Mouse (Mus musculus) embryonic fibroblast, embryonic 13.5 days (primary cell): Measurements from ENCODE around the gene Il22ra2.

Source experiments
- CTCF ChIP-seq: IDR thresholded peaks from 2 replicates; pipeline ENCODE4 v1.5.1; 2011; ENCODE audit warnings: mild to moderate bottlenecking, control low read depth, low read length, moderate library complexity, borderline replicate concordance; ENCODE audit not compliant: insufficient read depth
- POLR2A ChIP-seq: IDR thresholded peaks from 2 replicates; pipeline ENCODE4 v1.6.1; 2011; ENCODE audit warnings: low read depth, mild to moderate bottlenecking, control low read depth, low read length, moderate library complexity

DNA sequence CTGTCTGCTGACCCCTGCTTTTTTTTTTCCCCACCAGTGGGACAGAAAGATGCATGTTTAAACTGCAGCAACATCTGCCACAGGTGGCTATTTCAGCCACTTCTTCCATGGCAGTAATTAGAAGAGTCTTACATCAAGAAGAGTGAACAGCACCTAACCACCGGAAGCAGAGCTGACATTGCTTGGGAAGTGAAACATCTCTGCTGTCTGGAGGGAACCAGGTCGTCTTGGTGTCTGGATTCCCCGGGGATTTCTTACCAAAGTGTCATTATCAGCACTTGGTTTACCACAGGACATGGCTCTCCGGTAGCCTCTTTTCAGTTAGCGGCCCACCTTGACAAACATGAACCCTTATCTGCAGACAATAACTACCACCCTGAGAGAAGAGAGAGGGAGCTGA lies 38.2 kb downstream of the Il22ra2 start:
- TF ChIP-seq CTCF, result no peak
- TF ChIP-seq POLR2A, result no peak
